Mouse (Mus musculus): ENCODE data around the gene Rasl2-9.

- TF ChIP-seq EP300 (IDR thresholded peaks at IDR 0.05; ENCODE audit: low read depth) (peak; percentile 92), CTCF (IDR thresholded peaks at IDR 0.05; ENCODE audit: low read depth) (no peak)
Observed at GRCm38 (mm10) chr7:5080010-5080751, 45.6 kb downstream of the Rasl2-9 start, which contains the start of gene Epn1.
